Mouse (Mus musculus) induced T-regulatory cell, adult 2 months (primary cell): ENCODE data around the gene Arl13b.

Experiments used
- DNase-seq: peaks from one replicate; pipeline ENCODE4 v3.0.0-alpha.2; 2012; ENCODE audit warnings: low read depth

The Arl13b gene

GRCm38 (mm10) chr16:62846498-62847312, at the start of gene Arl13b:
Gene Arl13b, minus strand, starts transcription at chr16:62847040.
- DNase-seq = peak; percentile 99

GRCm38 (mm10) chr16:62895824-62896223, 49.0 kb upstream of the Arl13b start:
- peak; percentile 12 for DNase-seq

GRCm38 (mm10) chr16:62874065-62874464, 27.2 kb upstream of the Arl13b start:
- no peak for DNase-seq

- no peak for DNase-seq
These were observed 26.3 kb upstream of the Arl13b start for GRCm38 (mm10) chr16:62873180-62873579.

- no peak for DNase-seq
These were observed 25.9 kb upstream of the Arl13b start for GRCm38 (mm10) chr16:62872688-62873117.

GRCm38 (mm10) chr16:62861455-62861854, 14.6 kb upstream of the Arl13b start:
- no peak for DNase-seq

- DNase-seq = no peak
These were observed 13.3 kb upstream of the Arl13b start for GRCm38 (mm10) chr16:62860140-62860539.

- DNase-seq = peak; percentile 47
These were observed 11.2 kb upstream of the Arl13b start for GRCm38 (mm10) chr16:62858018-62858417.

- DNase-seq = no peak
These were observed 10.7 kb upstream of the Arl13b start for GRCm38 (mm10) chr16:62857498-62857897.

- no peak for DNase-seq
These were observed 9.4 kb upstream of the Arl13b start for GRCm38 (mm10) chr16:62856273-62856672.

- DNase-seq = no peak
These were observed 8.5 kb upstream of the Arl13b start for GRCm38 (mm10) chr16:62855385-62855784.

- DNase-seq = peak; percentile 65
These were observed 7.6 kb upstream of the Arl13b start, which contains the start of gene Pros1 for GRCm38 (mm10) chr16:62854191-62855068. Gene Pros1, plus strand, starts transcription at chr16:62854307.

- DNase-seq = peak; percentile 55
These were observed 6.8 kb upstream of the Arl13b start for GRCm38 (mm10) chr16:62853611-62854126.

- DNase-seq = peak; percentile 47
These were observed 5.8 kb upstream of the Arl13b start for GRCm38 (mm10) chr16:62852464-62853252.

- DNase-seq = peak; percentile 43
These were observed 1.5 kb downstream of the Arl13b start for GRCm38 (mm10) chr16:62845341-62845740.

GRCm38 (mm10) chr16:62834016-62834735, 12.7 kb downstream of the Arl13b start:
- peak; percentile 25 for DNase-seq

- peak; percentile 74 for DNase-seq
These were observed 14.4 kb downstream of the Arl13b start for GRCm38 (mm10) chr16:62832481-62832880.

GRCm38 (mm10) chr16:62832027-62832426, 14.8 kb downstream of the Arl13b start:
- DNase-seq = no peak

- DNase-seq = peak; percentile 73
These were observed 20.5 kb downstream of the Arl13b start for GRCm38 (mm10) chr16:62826156-62827001.

GRCm38 (mm10) chr16:62822472-62822871, 24.4 kb downstream of the Arl13b start:
- no peak for DNase-seq
